Mouse (Mus musculus): ENCODE results near the gene Stxbp1.

- TF ChIP-seq TAL1 (conservative IDR thresholded peaks at IDR 0.05; ENCODE audit: low read depth, low read length) (no peak), CTCF (IDR thresholded peaks at IDR 0.05; ENCODE audit: low read depth, low read length) (no peak)
Observed at GRCm38 (mm10) chr2:32838147-32838884, 8.7 kb downstream of the Stxbp1 start.

All from G1E (cell line).